Mouse (Mus musculus) liver, embryonic 14.5 days (tissue): ENCODE measurements around the gene Ltbp2. TPM values are rescaled to one million over a fixed set of nuclear protein-coding genes. Genes with fewer than 3 reads are reported as not detected.

Experiments used
- ATAC-seq: fragments of 200-750 bp; cut with Nextera tagmentation; 2 replicates; pipeline ENCODE4 v1.8.0; 2017; ENCODE audit warnings: moderate number of reproducible peaks, mild to moderate bottlenecking, moderate library complexity; ENCODE audit not compliant: insufficient read depth
- DNase-seq, 3 experiments: peaks; one replicate each; pipeline ENCODE4 v3.0.0-alpha.2; 2012 to 2013; ENCODE audit warnings: low read depth in 3 of 3, low spot score in 3 of 3
- H3K27ac ChIP-seq: fragments of 300-500 bp; sonication (generic); 2 replicates; pipeline ENCODE4 v1.5.1; 2014; ENCODE audit warnings: moderate library complexity, mild to moderate bottlenecking, control low read depth, inconsistent platforms
- H3K27me3 ChIP-seq: fragments of 300-500 bp; sonication (generic); 2 replicates; pipeline ENCODE4 v1.6.1; 2014; ENCODE audit warnings: mild to moderate bottlenecking, low read length, moderate library complexity; ENCODE audit not compliant: control insufficient read depth, insufficient read depth
- H3K36me3 ChIP-seq: fragments of 300-500 bp; sonication (generic); replicated peaks from 2 replicates; pipeline ENCODE4 v1.6.1; 2014; ENCODE audit warnings: low read depth; ENCODE audit not compliant: control insufficient read depth, insufficient read depth
- H3K4me1 ChIP-seq, 2 experiments: fragments of 200-500 bp in 1 of 2; fragments of 300-500 bp in 1 of 2; sonication (generic) in 1 of 2; replicated peaks; 2 replicates each; pipeline ENCODE4 v1.6.1; 2012 to 2014; ENCODE audit warnings: antibody characterized with exemption in 1 of 2, inconsistent platforms in 1 of 2, low read length in 1 of 2; ENCODE audit not compliant: control insufficient read depth in 2 of 2, insufficient read depth in 2 of 2
- H3K4me2 ChIP-seq: fragments of 300-500 bp; sonication (generic); 2 replicates; pipeline ENCODE4 v1.6.1; 2014; ENCODE audit warnings: low read depth, mild to moderate bottlenecking, control low read depth, moderate library complexity
- H3K4me3 ChIP-seq, 2 experiments: fragments of 200-500 bp in 1 of 2; fragments of 300-500 bp in 1 of 2; sonication (generic) in 1 of 2; 2 replicates each; pipeline ENCODE4 v1.5.1; 2012 to 2014; ENCODE audit warnings: low read depth in 2 of 2, low read length in 2 of 2, mild to moderate bottlenecking in 2 of 2, control low read depth in 1 of 2, inconsistent platforms in 1 of 2, moderate library complexity in 1 of 2; ENCODE audit not compliant: insufficient read depth in 1 of 2
- H3K9ac ChIP-seq: fragments of 300-500 bp; sonication (generic); replicated peaks from 2 replicates; pipeline ENCODE4 v1.6.1; 2014; ENCODE audit warnings: mild to moderate bottlenecking, control low read depth, moderate library complexity
- H3K9me3 ChIP-seq: fragments of 300-500 bp; sonication (generic); 2 replicates; pipeline ENCODE4 v1.6.1; 2016; ENCODE audit warnings: low read length, mixed read lengths; ENCODE audit not compliant: control insufficient read depth
- CTCF ChIP-seq: IDR thresholded peaks from 2 replicates; pipeline ENCODE4 v1.5.1; 2016; ENCODE audit warnings: antibody characterized with exemption, low read depth, control low read depth
- EP300 ChIP-seq: IDR thresholded peaks from 2 replicates; pipeline ENCODE4 v1.6.1; 2016; ENCODE audit warnings: antibody characterized with exemption, low read depth
- WGBS: fragments of 180-500 bp; shearing (Covaris S2); extraction: QIAGEN DNeasy Blood & Tissue Kit; methylation state at CpG from one replicate; pipeline ENCODE4 v1.1.7; 2014; ENCODE audit not compliant: insufficient replicate concordance; 5-methylcytosine and 5-hydroxymethylcytosine counted together
- polyA plus RNA-seq, 2 experiments: library from polyadenylated mRNA; depleted of rRNA in 1 of 2; stranded (reverse) in 1 of 2; unstranded in 1 of 2; fragments of >200 nt; fragmentation: Nextera tagmentation in 1 of 2; extraction: Ambion mirVana in 1 of 2; gene quantifications; 2 replicates each; pipeline versions ENCODE4 v1.2.1 to v1.2.3; 2012 to 2014

Ltbp2 gene
- polyA plus RNA-seq, 2 experiments, result 0.08 to 0.21 TPM

DNA sequence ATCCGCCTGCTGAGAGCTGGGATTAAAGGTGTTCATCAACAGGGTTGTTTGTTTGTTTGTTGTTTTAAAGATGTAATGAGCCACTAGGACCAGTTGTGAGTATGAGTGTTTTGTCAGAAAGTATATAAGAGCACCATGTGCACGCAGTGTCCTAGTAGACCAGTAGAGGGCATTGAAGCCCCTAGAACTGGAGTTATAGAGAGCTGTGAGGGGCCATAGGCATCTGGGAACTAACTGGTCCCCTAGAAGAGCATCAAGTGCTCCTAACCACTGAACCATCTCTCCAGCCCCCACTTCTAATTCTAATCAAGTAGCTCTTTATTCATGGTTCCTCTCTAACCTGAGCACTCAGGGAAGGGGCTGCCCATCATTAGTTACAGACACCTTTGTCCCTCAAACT, 117.3 kb downstream of the Ltbp2 start:
- Histone ChIP-seq H3K4me3 (no peak overlapping the region), H3K4me2 (no peak overlapping the region), H3K9me3 (no peaks in the 10 kb centered on the region), H3K9ac (no peak overlapping the region), H3K4me1 (0 out of 4 replicates have a peak, but pooled peaks cover 0 to 1% of the 10 kb centered on the region in 2 experiments), H3K36me3 (peaks cover 6% of the 10 kb centered on the region), H3K27ac (no peak overlapping the region), H3K27me3 (no peaks in the 10 kb centered on the region)
- peak in 1 of 3 experiments; percentile 33 for DNase-seq
- ATAC-seq, result no peak
- TF ChIP-seq EP300 (no peak), CTCF (peak; percentile 65)
- WGBS, result 54% methylated on average over 2 of the region's 2 CpGs

DNA sequence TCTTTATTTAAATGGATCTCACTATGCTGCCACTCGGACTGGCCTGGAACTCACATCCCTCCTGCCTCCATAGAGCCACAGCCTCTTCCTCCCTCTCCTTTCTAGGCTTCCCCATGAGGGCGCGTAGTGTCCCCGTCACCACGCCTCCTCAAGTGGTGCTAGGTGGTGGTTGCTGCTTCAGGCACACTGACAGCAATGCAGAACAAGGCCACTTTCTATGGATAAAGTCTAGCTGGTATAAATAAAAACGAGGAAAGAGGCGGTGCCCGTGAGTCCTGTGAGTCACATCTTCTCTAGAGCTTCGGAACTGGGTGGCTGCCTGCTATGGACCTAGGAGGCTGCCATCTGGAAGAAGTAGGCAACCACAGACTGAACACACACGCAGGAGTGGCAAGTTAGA, 120.3 kb downstream of the Ltbp2 start:
- Histone ChIP-seq H3K4me1 (no peaks in the 10 kb centered on the region), H3K27ac (no peak overlapping the region), H3K4me2 (no peak overlapping the region), H3K27me3 (no peaks in the 10 kb centered on the region), H3K9me3 (no peaks in the 10 kb centered on the region), H3K9ac (no peak overlapping the region), H3K4me3 (no peak overlapping the region), H3K36me3 (peaks cover 6% of the 10 kb centered on the region)
- no peak for ATAC-seq
- 86% methylated on average over 10 of the region's 10 CpGs for WGBS
- TF ChIP-seq EP300, result no peak
- no peak for TF ChIP-seq CTCF
- DNase-seq, result no peak

DNA sequence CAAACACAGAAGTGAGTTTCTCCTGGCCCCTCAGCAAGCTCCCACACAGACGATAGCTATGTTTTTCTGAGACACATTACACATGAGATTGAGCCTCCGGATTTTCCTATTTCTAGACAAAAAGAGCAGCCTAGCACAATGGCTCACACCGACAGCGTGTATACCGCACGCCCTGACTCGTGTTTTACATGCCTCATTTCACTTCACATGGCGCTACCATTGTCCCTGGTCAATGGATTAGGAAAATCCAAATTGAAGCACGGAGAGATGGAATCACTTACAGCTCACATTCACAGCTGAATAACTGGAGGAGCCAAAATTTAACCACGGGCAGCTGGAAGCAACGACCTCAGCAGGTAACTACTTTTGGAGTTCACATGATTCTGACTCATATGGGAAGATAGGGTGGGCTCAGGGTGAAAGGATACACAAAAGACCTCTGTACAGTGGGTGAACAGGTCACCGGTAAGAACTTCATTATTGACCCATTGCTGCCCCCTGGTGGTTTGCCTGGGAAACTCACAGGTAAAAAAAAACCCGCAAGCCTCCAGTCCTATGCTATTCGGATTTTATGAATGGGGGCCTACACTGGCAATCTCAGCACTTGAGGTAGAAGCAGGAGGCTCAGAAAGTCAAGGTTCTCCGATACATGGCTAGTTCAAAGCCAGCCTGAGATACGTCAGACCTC, 121.2 kb downstream of the Ltbp2 start:
- ATAC-seq (no peak), DNase-seq (peak; percentile 24 to 30 (median 30))
- Histone ChIP-seq H3K4me2 (no peak overlapping the region), H3K9ac (no peak overlapping the region), H3K27me3 (no peaks in the 10 kb centered on the region), H3K27ac (no peak overlapping the region), H3K4me1 (no peaks in the 10 kb centered on the region), H3K4me3 (no peak overlapping the region), H3K36me3 (peaks cover 5% of the 10 kb centered on the region), H3K9me3 (no peaks in the 10 kb centered on the region)
- WGBS, result 56% methylated on average over 16 of the region's 16 CpGs
- TF ChIP-seq CTCF (peak; percentile 80), EP300 (no peak)

DNA sequence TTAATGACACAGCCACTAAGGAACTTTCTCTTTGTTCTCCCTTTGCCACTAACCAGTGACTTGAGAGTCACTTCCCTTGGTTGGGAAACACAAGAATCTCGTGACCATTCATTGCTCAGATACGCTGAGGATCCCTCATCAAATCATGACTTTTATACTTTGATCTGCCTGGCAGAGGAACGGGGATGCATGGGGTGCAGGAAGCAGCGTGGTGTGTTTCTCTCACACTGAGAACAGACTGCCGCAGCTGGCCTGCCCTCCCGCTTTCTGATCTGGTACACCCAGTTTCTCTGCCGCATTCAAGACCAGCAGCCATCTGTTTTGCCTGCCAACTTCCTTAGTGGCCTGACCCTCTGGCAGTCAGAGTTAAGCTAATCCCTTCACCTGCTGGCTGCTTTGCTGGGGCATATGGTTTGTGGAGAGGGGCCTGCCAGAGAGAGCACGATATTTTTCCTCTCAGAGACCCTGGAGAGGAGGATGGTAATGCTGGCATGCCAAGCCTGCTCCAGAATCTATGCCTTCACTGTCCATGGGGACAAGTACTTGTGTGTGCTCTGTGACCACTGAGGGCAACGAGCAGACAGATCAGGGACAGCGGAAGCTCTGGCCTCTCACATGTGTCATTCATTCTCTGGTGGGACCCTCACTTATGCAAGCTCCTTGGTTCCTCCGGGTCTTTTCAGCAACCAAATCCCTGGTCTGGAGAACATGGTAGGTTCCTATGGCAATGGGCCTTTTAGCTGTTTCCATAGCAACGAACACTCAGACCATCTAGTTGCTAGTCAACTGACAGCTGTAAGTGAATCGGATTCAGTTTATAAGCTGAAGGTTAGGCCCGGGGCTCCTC, 124.0 kb downstream of the Ltbp2 start:
- Histone ChIP-seq H3K9ac (no peak overlapping the region), H3K4me3 (no peak overlapping the region), H3K9me3 (no peaks in the 10 kb centered on the region), H3K27me3 (no peaks in the 10 kb centered on the region), H3K27ac (no peak overlapping the region), H3K4me2 (no peak overlapping the region), H3K4me1 (no peaks in the 10 kb centered on the region), H3K36me3 (peaks cover 2% of the 10 kb centered on the region)
- ATAC-seq (no peak), DNase-seq (peak in 1 of 3 experiments; percentile 23)
- TF ChIP-seq CTCF, result no peak
- TF ChIP-seq EP300, result no peak
- 44% methylated on average over 14 of the region's 14 CpGs for WGBS

DNA sequence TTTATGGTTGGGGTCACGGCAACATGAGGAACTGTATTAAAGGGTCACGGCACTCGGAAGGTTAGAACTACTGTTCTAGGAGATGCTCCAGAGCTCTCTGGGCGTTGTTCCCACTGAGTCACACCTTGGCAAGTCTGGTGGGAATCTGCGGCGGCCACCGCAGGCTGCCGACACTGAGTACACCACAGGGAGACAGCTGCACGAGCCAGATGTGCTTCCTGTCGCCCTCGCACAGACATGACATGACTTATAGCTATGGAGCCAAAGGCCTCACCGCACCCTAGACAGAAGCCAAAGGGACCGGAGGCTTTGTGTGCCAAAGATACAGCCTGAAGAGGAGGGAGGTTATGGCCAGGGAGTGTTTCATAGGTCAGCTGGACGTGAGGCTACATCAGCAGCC, 125.7 kb downstream of the Ltbp2 start:
- Histone ChIP-seq H3K27me3 (no peaks in the 10 kb centered on the region), H3K4me2 (no peak overlapping the region), H3K27ac (no peak overlapping the region), H3K4me1 (no peaks in the 10 kb centered on the region), H3K9me3 (no peaks in the 10 kb centered on the region), H3K9ac (no peak overlapping the region), H3K4me3 (no peak overlapping the region), H3K36me3 (no peaks in the 10 kb centered on the region; the same call in 1 of the 2 replicates)
- ATAC-seq (no peak), DNase-seq (no peak)
- no peak for TF ChIP-seq EP300
- TF ChIP-seq CTCF, result no peak
- WGBS, result 26% methylated on average over 14 of the region's 14 CpGs
